Mouse (Mus musculus): ENCODE measurements around the gene Atp5e. TPM values are rescaled to one million over a fixed set of nuclear protein-coding genes. Genes with fewer than 3 reads are reported as not detected.

Gene Atp5e
- polyA plus RNA-seq, 1 experiment from 2014 or later, result 605 TPM

- Histone ChIP-seq H3K4me3 (no peak overlapping the region), H3K9me3 (replicated peaks) (no peaks in the 10 kb centered on the region), H3K4me1 (peaks cover 15% of the 10 kb centered on the region), H3K36me3 (peaks cover 93% of the 10 kb centered on the region), H3K27ac (replicated peaks) (no peak overlapping the region), H3K27me3 (ENCODE audit: low read depth, poor library complexity, severe bottlenecking) (no peaks in the 10 kb centered on the region)
- WGBS, result 81% methylated on average over 18 of the region's 18 CpGs
- no peak for DNase-seq (ENCODE audit: low spot score)
These were observed 35.6 kb downstream of the Atp5e start for GRCm38 (mm10) chr2:174428076-174428835.

GRCm38 (mm10) chr2:174426856-174427255 is 37.0 kb downstream of the Atp5e start:
- H3K9me3 ChIP-seq (replicated peaks), result no peaks in the 10 kb centered on the region
- no peak overlapping the region for H3K4me3 ChIP-seq
- 95% methylated on average over 12 of the region's 12 CpGs for WGBS
- DNase-seq (ENCODE audit: low spot score), result no peak
- no peaks in the 10 kb centered on the region for H3K27me3 ChIP-seq (ENCODE audit: low read depth, poor library complexity, severe bottlenecking)
- H3K4me1 ChIP-seq, result peaks cover 15% of the 10 kb centered on the region
- no peak overlapping the region for H3K27ac ChIP-seq (replicated peaks)
- H3K36me3 ChIP-seq, result peaks cover 96% of the 10 kb centered on the region

GRCm38 (mm10) chr2:174424301-174425085 is 39.4 kb downstream of the Atp5e start:
- 93% methylated on average over 11 of the region's 11 CpGs for WGBS
- peaks cover 100% of the 10 kb centered on the region for H3K36me3 ChIP-seq
- no peak overlapping the region for H3K27ac ChIP-seq (replicated peaks)
- no peaks in the 10 kb centered on the region for H3K9me3 ChIP-seq (replicated peaks)
- no peak overlapping the region for H3K4me3 ChIP-seq
- no peaks in the 10 kb centered on the region for H3K27me3 ChIP-seq (ENCODE audit: low read depth, poor library complexity, severe bottlenecking)
- peaks cover 15% of the 10 kb centered on the region for H3K4me1 ChIP-seq
- DNase-seq (ENCODE audit: low spot score), result no peak

- H3K27me3 ChIP-seq (ENCODE audit: low read depth, poor library complexity, severe bottlenecking), result no peaks in the 10 kb centered on the region
- no peaks in the 10 kb centered on the region for H3K9me3 ChIP-seq (replicated peaks)
- no peak overlapping the region for H3K4me3 ChIP-seq
- 93% methylated on average over 6 of the region's 6 CpGs for WGBS
- H3K36me3 ChIP-seq, result peaks cover 78% of the 10 kb centered on the region
- H3K4me1 ChIP-seq, result peaks cover 13% of the 10 kb centered on the region
- no peak overlapping the region for H3K27ac ChIP-seq (replicated peaks)
- DNase-seq (ENCODE audit: low spot score), result no peak
These were observed 42.8 kb downstream of the Atp5e start for GRCm38 (mm10) chr2:174421107-174421506.

GRCm38 (mm10) chr2:174415731-174416310 is 48.1 kb downstream of the Atp5e start, which contains the start of gene Nelfcd:
TSS of gene Nelfcd (plus strand) at chr2:174415804.
- peaks cover 25% of the 10 kb centered on the region for H3K36me3 ChIP-seq
- H3K27me3 ChIP-seq (ENCODE audit: low read depth, poor library complexity, severe bottlenecking), result no peaks in the 10 kb centered on the region
- WGBS, result under 1% methylated on average over 40 of the region's 40 CpGs
- DNase-seq (ENCODE audit: low spot score), result peak; percentile 96
- peak within 1 kb of the TSS; percentile 95 for H3K27ac ChIP-seq (replicated peaks)
- no peaks in the 10 kb centered on the region for H3K9me3 ChIP-seq (replicated peaks)
- H3K4me3 ChIP-seq, result peak within 1 kb of the TSS; percentile 94
- peaks cover 16% of the 10 kb centered on the region for H3K4me1 ChIP-seq

GRCm38 (mm10) chr2:174415001-174415730 is 48.7 kb downstream of the Atp5e start:
- Histone ChIP-seq H3K9me3 (replicated peaks) (no peaks in the 10 kb centered on the region), H3K27me3 (ENCODE audit: low read depth, poor library complexity, severe bottlenecking) (no peaks in the 10 kb centered on the region), H3K4me3 (peak overlapping the region; percentile 94), H3K27ac (replicated peaks) (peak overlapping the region; percentile 95), H3K36me3 (peaks cover 18% of the 10 kb centered on the region), H3K4me1 (peaks cover 16% of the 10 kb centered on the region)
- 44% methylated on average over 18 of the region's 18 CpGs for WGBS
- DNase-seq (ENCODE audit: low spot score), result no peak

GRCm38 (mm10) chr2:174413127-174413526 is 50.8 kb downstream of the Atp5e start:
- Histone ChIP-seq H3K4me3 (no peak overlapping the region), H3K4me1 (peaks cover 16% of the 10 kb centered on the region), H3K27ac (replicated peaks) (no peak overlapping the region), H3K36me3 (peaks cover 6% of the 10 kb centered on the region; the same call in 1 of the 2 replicates), H3K27me3 (ENCODE audit: low read depth, poor library complexity, severe bottlenecking) (no peaks in the 10 kb centered on the region), H3K9me3 (replicated peaks) (no peaks in the 10 kb centered on the region)
- 74% methylated on average over 7 of the region's 7 CpGs for WGBS
- DNase-seq (ENCODE audit: low spot score), result no peak

Other genes with a start within 250 kb of the Atp5e start
- gene Gnas, start 179.8 kb downstream of the Atp5e start, polyA plus RNA-seq (2016; fragmentation: Nextera tagmentation; extraction: Ambion mirVana), result 1,043 and 1,067 TPM in 2 replicates
- 12.7 and 15.2 TPM in 2 replicates for gene Gm20721, start 117.4 kb downstream of the Atp5e start, polyA plus RNA-seq (2016; fragmentation: Nextera tagmentation; extraction: Ambion mirVana)
- gene Nelfcd, start 48.3 kb downstream of the Atp5e start, polyA plus RNA-seq (2016; fragmentation: Nextera tagmentation; extraction: Ambion mirVana), result 193 and 195 TPM in 2 replicates
- gene Ctsz, start 25.1 kb downstream of the Atp5e start, polyA plus RNA-seq (2016; fragmentation: Nextera tagmentation; extraction: Ambion mirVana), result 116 TPM in 2 replicates
- gene Tubb1, start 13.4 kb downstream of the Atp5e start, polyA plus RNA-seq (2016; fragmentation: Nextera tagmentation; extraction: Ambion mirVana), result 4.3 and 6.1 TPM in 2 replicates
- gene Prelid3b, start 9.0 kb upstream of the Atp5e start, polyA plus RNA-seq (2016; fragmentation: Nextera tagmentation; extraction: Ambion mirVana), result 125 and 132 TPM in 2 replicates
- not detected in 2 replicates for gene Zfp831, start 179.4 kb upstream of the Atp5e start, polyA plus RNA-seq (2016; fragmentation: Nextera tagmentation; extraction: Ambion mirVana)